17 mouse cellular contexts compared by ENCODE assay signal in the genomic region with DNA sequence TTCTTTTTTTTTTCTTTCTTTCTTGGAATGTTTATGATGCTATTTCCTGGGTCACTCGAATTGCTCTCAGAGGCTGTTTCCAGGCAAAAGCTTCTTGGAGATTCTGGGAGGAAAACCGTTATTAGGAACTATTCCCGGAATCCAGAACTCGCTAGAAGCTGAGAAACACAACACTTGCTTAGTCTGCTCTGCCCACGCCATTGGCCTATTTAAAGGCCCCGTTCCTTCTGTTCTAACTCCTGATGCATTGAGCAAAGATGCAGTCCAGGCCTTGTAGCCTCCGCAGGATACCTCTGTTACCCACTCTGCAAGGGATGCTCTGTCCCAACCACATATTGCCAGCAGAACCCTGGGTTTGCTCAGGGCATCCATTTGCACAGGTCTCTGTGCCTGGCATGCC. TPM values are rescaled to one million over a fixed set of nuclear protein-coding genes. Genes with fewer than 3 reads are reported as not detected.
A peak's percentile ranks its signal among the peaks of the same experiment; 100 is the strongest.
DNase-seq lines count a peak whose midpoint lies in the region; ATAC-seq and TF ChIP-seq lines count a peak whose summit lies in the region.
"Had no signal": no experiment of that assay in that cellular context is flagged by ENCODE, and none has a peak within 500 bp of the region (broad histone marks: within the 10 kb centered on the region; RNA-seq: fewer than 3 reads in every experiment).

No protein-coding gene starts in this region.

- no peak overlapping the region for H3K9ac ChIP-seq in heart, embryonic 13.5 days
- no peak overlapping the region for H3K9ac ChIP-seq in forebrain, postnatal 0 days
- H3K9ac ChIP-seq: limb, embryonic 13.5 days had no signal

- H3K27ac ChIP-seq in heart, embryonic 13.5 days (replicated peaks): peak overlapping the region; percentile 45
- H3K27ac ChIP-seq in spleen, adult 2 months (ENCODE audit: insufficient read depth, low read length): 0 out of 2 replicates have a peak overlapping the region, but pooled peaks have one; percentile 10
- H3K27ac ChIP-seq in forebrain, postnatal 0 days (ENCODE audit: low read depth, low read length): no peak overlapping the region
- H3K27ac ChIP-seq: embryonic facial prominence, embryonic 10.5 days; heart, adult 2 months; limb, embryonic 13.5 days; midbrain, embryonic 10.5 days had no signal

- ATAC-seq in heart, embryonic 13.5 days (ENCODE audit: extremely low read depth, insufficient number of reproducible peaks, low FRiP score, low TSS enrichment): no peak
- ATAC-seq in forebrain, postnatal 0 days: no peak

- no peak overlapping the region for H3K4me2 ChIP-seq in heart, embryonic 13.5 days
- H3K4me2 ChIP-seq in forebrain, postnatal 0 days (ENCODE audit: low read depth): no peak overlapping the region
- H3K4me2 ChIP-seq: limb, embryonic 13.5 days had no signal

- H3K36me3 ChIP-seq in heart, embryonic 13.5 days: no peaks in the 10 kb centered on the region
- H3K36me3 ChIP-seq in spleen, adult 2 months (ENCODE audit: control insufficient read depth, insufficient read depth, low read length): no peaks in the 10 kb centered on the region
- H3K36me3 ChIP-seq in forebrain, postnatal 0 days (ENCODE audit: insufficient read depth): no peaks in the 10 kb centered on the region
- H3K36me3 ChIP-seq: embryonic facial prominence, embryonic 10.5 days; limb, embryonic 13.5 days; midbrain, embryonic 10.5 days had no signal

- 71% methylated on average over 7 of the region's 7 CpGs for WGBS in heart, embryonic 13.5 days
- 84% methylated on average over 7 of the region's 7 CpGs for WGBS in spleen, adult 2 months
- 65% methylated on average over 7 of the region's 7 CpGs for WGBS in forebrain, postnatal 0 days

- DNase-seq in heart, postnatal 4 days: no peak
- peak; percentile 62 for DNase-seq in layer of hippocampus, adult 9-11 months
- no peak for DNase-seq in layer of hippocampus, adult 8-10 months (ENCODE audit: low spot score in 2 of 2)
- DNase-seq in spleen, adult 2 months (ENCODE audit: low read depth in 1 of 2, low spot score in 2 of 2): no peak
- no peak for DNase-seq in spleen, postnatal 14 days (ENCODE audit: low spot score in 2 of 2)
- DNase-seq in forebrain, postnatal 0 days: no peak
- DNase-seq in embryo, embryonic 9.5 days (ENCODE audit: extremely low spot score): no peak
- DNase-seq: adrenal gland, adult 8-10 months; cerebellum, adult 9-11 months; heart, adult 2 months; layer of hippocampus, postnatal 36 days; thymus, adult 18-20 months had no signal

- H3K27me3 ChIP-seq in heart, embryonic 13.5 days (replicated peaks): no peaks in the 10 kb centered on the region
- H3K27me3 ChIP-seq in spleen, adult 2 months (ENCODE audit: control insufficient read depth, insufficient read depth, low read length): no peaks in the 10 kb centered on the region
- H3K27me3 ChIP-seq in forebrain, postnatal 0 days (ENCODE audit: insufficient read depth, low read length): no peaks in the 10 kb centered on the region
- H3K27me3 ChIP-seq: limb, embryonic 13.5 days had no signal

- H3K4me3 ChIP-seq in heart, embryonic 13.5 days: no peak overlapping the region
- H3K4me3 ChIP-seq in spleen, adult 2 months (ENCODE audit: extremely low read depth, insufficient read depth, insufficient read length): no peak overlapping the region
- H3K4me3 ChIP-seq in forebrain, postnatal 0 days (ENCODE audit: low read depth, low read length): no peak overlapping the region
- H3K4me3 ChIP-seq: embryonic facial prominence, embryonic 10.5 days; heart, adult 2 months; limb, embryonic 13.5 days; midbrain, embryonic 10.5 days; myocyte had no signal

- no peak for TF ChIP-seq POLR2A in spleen, adult 2 months (IDR thresholded peaks at IDR 0.05; ENCODE audit: low read depth, low read length)

- no peaks in the 10 kb centered on the region for H3K9me3 ChIP-seq in heart, embryonic 13.5 days
- no peaks in the 10 kb centered on the region for H3K9me3 ChIP-seq in forebrain, postnatal 0 days (ENCODE audit: low read length)
- H3K9me3 ChIP-seq: embryonic facial prominence, embryonic 10.5 days; limb, embryonic 13.5 days; midbrain, embryonic 10.5 days had no signal

- no peak for TF ChIP-seq CTCF in spleen, adult 2 months (IDR thresholded peaks at IDR 0.05; ENCODE audit: extremely low read depth, insufficient read depth, insufficient read length, insufficient replicate concordance)
- TF ChIP-seq CTCF in forebrain, postnatal 0 days (IDR thresholded peaks at IDR 0.05; ENCODE audit: low read depth): no peak

- peaks cover 63% of the 10 kb centered on the region for H3K4me1 ChIP-seq in heart, embryonic 13.5 days
- H3K4me1 ChIP-seq in spleen, adult 2 months (ENCODE audit: control insufficient read depth, insufficient read depth, insufficient read length): peaks cover 17% of the 10 kb centered on the region; the same call in 1 of the 2 replicates
- 0 out of 2 replicates have a peak, but pooled peaks cover 3% of the 10 kb centered on the region for H3K4me1 ChIP-seq in forebrain, postnatal 0 days (ENCODE audit: insufficient read depth)

RNA-seq across cellular contexts. Expression of gene Selenon, which starts 48.8 kb away (rescaled TPM):
- polyA plus RNA-seq in heart, embryonic 13.5 days (2015; fragmentation: Nextera tagmentation; extraction: Ambion mirVana): 7.5 and 8.0 TPM in 2 replicates
- 10 to 100 TPM; 46.4 to 49.9 TPM for total RNA-seq in heart, postnatal 4 days (2021)
- 10 to 100 TPM; 18.4 to 22.8 (median 21.2) TPM for total RNA-seq in layer of hippocampus, adult 8-10 months (2022)
- polyA plus RNA-seq in spleen, adult 2 months (2012; rRNA removed): 8.0 and 8.3 TPM in 2 replicates
- 17.1 and 17.9 TPM in 2 replicates for total RNA-seq in forebrain, postnatal 0 days (2014; rRNA removed)
- 11.8 and 13.4 TPM in 2 replicates for polyA plus RNA-seq in forebrain, postnatal 0 days (2015; fragmentation: Nextera tagmentation; extraction: Ambion mirVana)
